Mouse (Mus musculus): Measurements from ENCODE around the gene Ubxn1.

GRCm38 (mm10) chr19:8852236-8852928 lies 18.9 kb upstream of the Ubxn1 start:
- no peak for TF ChIP-seq CTCF (IDR thresholded peaks at IDR 0.05; ENCODE audit: low read depth, low read length)
- TF ChIP-seq GATA1 (IDR thresholded peaks at IDR 0.05; ENCODE audit: borderline replicate concordance, low read length) = no peak
- TF ChIP-seq TAL1 (conservative IDR thresholded peaks at IDR 0.05; ENCODE audit: low read depth, low read length) = no peak
